Mouse (Mus musculus) forebrain, embryonic 13.5 days (tissue): Measurements from ENCODE around the gene Plk3. TPM values are rescaled to one million over a fixed set of nuclear protein-coding genes. Genes with fewer than 3 reads are reported as not detected.
A peak's percentile ranks its signal among the peaks of the same experiment; 100 is the strongest.

Source experiments
- ATAC-seq: fragments of 200-750 bp; cut with Nextera tagmentation; 2 replicates; pipeline ENCODE4 v1.8.0; 2017
- H3K27ac ChIP-seq: fragments of 300-500 bp; sonication (generic); 2 replicates; pipeline ENCODE4 v1.5.1; 2015; ENCODE audit warnings: inconsistent platforms, mild to moderate bottlenecking, moderate library complexity
- H3K27me3 ChIP-seq: fragments of 300-500 bp; sonication (generic); 2 replicates; pipeline ENCODE4 v1.6.1; 2015; ENCODE audit warnings: mild to moderate bottlenecking, inconsistent platforms
- H3K36me3 ChIP-seq: fragments of 300-500 bp; sonication (generic); 2 replicates; pipeline ENCODE4 v1.6.1; 2015; ENCODE audit warnings: mild to moderate bottlenecking, inconsistent platforms; ENCODE audit not compliant: poor library complexity, severe bottlenecking
- H3K4me1 ChIP-seq: fragments of 300-500 bp; sonication (generic); 2 replicates; pipeline ENCODE4 v1.6.1; 2015; ENCODE audit warnings: inconsistent platforms
- H3K4me2 ChIP-seq: fragments of 300-500 bp; sonication (generic); 2 replicates; pipeline ENCODE4 v1.6.1; 2015; ENCODE audit warnings: inconsistent platforms, mild to moderate bottlenecking, moderate library complexity
- H3K4me3 ChIP-seq: fragments of 300-500 bp; sonication (generic); 2 replicates; pipeline ENCODE4 v1.5.1; 2015; ENCODE audit warnings: mild to moderate bottlenecking, inconsistent platforms
- H3K9ac ChIP-seq: fragments of 300-500 bp; sonication (generic); 2 replicates; pipeline ENCODE4 v1.6.1; 2015; ENCODE audit warnings: mild to moderate bottlenecking, inconsistent platforms
- H3K9me3 ChIP-seq: fragments of 300-500 bp; sonication (generic); replicated peaks from 2 replicates; pipeline ENCODE4 v1.6.1; 2016; ENCODE audit warnings: inconsistent platforms
- WGBS: fragments of 180-500 bp; shearing (Covaris S2); methylation state at CpG from one replicate; pipeline ENCODE4 v1.1.7; 2015; 5-methylcytosine and 5-hydroxymethylcytosine counted together
- polyA plus RNA-seq: library from polyadenylated mRNA; unstranded; fragments of >200 nt; fragmentation: Nextera tagmentation; extraction: Ambion mirVana; gene quantifications from 2 replicates; pipeline ENCODE4 v1.2.1, GENCODE M21; 2015

Plk3 gene
- polyA plus RNA-seq, 1 experiment from 2014 or later: 11.4 TPM

DNA sequence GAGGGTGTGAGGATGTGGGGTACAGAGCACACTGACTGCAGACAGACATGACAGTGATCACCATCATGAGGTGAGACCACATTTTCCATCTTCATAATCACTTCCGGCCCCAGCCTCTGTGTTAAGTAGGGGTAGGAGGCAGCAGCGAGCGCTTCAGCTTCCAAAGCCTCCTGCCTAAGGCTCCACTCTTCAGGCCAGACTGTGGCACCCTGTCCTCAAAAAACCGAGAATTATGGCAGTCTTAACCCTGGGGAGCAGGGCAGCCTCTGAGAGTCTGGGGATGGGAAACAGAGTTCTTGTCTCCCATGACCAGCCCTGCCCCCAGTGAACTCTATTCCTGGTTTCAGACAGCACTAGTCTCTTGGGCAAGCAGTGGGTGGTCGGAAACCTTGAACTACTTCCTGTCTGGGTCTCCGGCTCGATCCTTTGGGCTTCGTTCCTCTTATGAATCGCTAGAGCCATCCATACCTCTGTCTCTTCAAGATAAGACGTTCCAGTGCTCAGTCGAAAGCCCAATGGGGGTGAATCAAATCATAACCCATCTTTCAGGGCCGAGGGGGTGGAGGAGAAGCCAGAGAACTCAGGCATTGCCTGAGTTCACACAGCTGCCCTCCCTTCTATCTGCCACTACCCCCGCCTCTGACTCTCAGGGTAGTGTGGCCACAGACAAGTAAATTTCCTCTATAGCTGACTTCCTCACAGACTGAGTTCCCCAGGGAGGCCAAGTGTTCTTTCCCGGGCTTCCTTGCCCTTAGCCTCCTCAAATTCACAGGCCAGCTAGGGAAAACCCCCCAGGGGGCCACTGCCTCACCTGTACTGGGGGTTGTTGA lies 9.0 kb downstream of the Plk3 start:
- Histone ChIP-seq H3K9ac (peak overlapping the region; percentile 55), H3K4me3 (no peak overlapping the region), H3K36me3 (peaks cover 16% of the 10 kb centered on the region), H3K27ac (peak overlapping the region; percentile 75), H3K9me3 (no peaks in the 10 kb centered on the region), H3K4me2 (peak overlapping the region; percentile 39), H3K4me1 (peaks cover 28% of the 10 kb centered on the region), H3K27me3 (no peaks in the 10 kb centered on the region)
- no peak for ATAC-seq
- 80% methylated on average over 14 of the region's 14 CpGs for WGBS

- WGBS: 96% methylated on average over 3 of the region's 3 CpGs
These were observed 9.6 kb downstream of the Plk3 start for GRCm38 (mm10) chr4:117124218-117124517.

DNA sequence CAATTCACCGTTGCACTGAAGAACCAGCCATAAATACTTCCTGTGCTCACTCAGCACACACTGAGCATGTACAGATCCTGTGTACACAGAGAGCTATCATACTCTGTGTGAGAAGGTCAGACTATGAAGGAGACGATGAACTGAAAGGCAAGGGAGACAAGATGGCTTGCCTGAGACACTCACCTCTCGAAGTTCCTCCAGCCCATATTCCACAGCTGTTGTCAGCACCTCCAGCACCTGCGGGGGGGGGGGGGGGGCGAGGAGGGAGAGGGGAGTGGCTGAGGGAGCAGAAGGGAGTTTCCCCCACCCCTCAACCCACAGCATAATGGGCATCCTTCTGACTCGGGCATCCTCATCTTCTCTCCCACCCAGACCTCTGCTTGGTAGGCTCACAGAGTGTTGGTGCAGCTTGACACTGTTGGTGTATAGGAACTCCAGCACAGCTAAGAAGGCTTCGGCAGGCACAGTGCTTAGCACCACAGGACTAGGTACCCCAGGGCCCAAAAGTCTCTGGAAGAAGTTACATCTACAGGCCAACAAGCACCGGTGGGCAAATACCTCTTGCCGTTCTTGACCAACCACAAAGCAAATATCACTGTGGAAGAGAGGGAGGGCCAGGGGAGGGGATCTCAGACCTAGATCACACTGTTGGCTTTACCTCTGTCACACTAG lies 10.1 kb downstream of the Plk3 start:
- no peak overlapping the region for H3K27ac ChIP-seq
- WGBS: 87% methylated on average over 7 of the region's 9 CpGs

More at GRCm38 (mm10) chr4:117124218-117124517, 9.6 kb downstream of the Plk3 start:
- Histone ChIP-seq H3K9ac (no peak overlapping the region), H3K9me3 (no peaks in the 10 kb centered on the region), H3K4me1 (peaks cover 30% of the 10 kb centered on the region), H3K4me2 (no peak overlapping the region), H3K27me3 (no peaks in the 10 kb centered on the region), H3K36me3 (peaks cover 12% of the 10 kb centered on the region), H3K27ac (no peak overlapping the region), H3K4me3 (no peak overlapping the region)
- ATAC-seq: no peak

DNA sequence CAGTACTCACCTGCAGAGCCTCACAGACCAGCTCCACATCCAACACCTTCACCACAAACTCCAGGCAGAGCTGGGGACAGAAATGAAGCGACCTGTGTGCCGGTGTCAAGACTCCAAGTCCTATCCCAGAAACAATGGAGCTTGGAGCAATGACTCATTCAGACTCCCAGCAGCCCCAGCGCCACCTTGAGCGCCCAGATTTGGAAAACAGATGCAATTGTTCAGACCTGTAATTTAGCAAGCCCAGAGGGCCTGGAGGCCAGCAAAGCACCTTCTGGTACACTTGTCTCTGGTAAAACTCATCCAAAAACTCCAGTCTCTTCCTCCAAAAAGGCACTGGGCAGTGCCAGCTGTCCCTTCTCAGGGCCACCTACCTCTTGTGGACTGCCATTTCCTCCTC lies 11.6 kb downstream of the Plk3 start:
- no peak overlapping the region for H3K9ac ChIP-seq
- no peaks in the 10 kb centered on the region for H3K36me3 ChIP-seq
- no peak overlapping the region for H3K27ac ChIP-seq
- H3K9me3 ChIP-seq: no peaks in the 10 kb centered on the region
- H3K4me1 ChIP-seq: peaks cover 30% of the 10 kb centered on the region
- no peak overlapping the region for H3K4me3 ChIP-seq
- ATAC-seq: no peak
- H3K4me2 ChIP-seq: no peak overlapping the region
- H3K27me3 ChIP-seq: no peaks in the 10 kb centered on the region
- WGBS: 76% methylated on average over 4 of the region's 4 CpGs

More for the DNA sequence above, 10.1 kb downstream of the Plk3 start:
- no peaks in the 10 kb centered on the region for H3K27me3 ChIP-seq
- no peak overlapping the region for H3K9ac ChIP-seq
- peaks cover 30% of the 10 kb centered on the region for H3K4me1 ChIP-seq
- no peaks in the 10 kb centered on the region for H3K9me3 ChIP-seq
- H3K4me3 ChIP-seq: no peak overlapping the region
- no peak overlapping the region for H3K4me2 ChIP-seq
- H3K36me3 ChIP-seq: peaks cover 7% of the 10 kb centered on the region
- ATAC-seq: no peak

DNA sequence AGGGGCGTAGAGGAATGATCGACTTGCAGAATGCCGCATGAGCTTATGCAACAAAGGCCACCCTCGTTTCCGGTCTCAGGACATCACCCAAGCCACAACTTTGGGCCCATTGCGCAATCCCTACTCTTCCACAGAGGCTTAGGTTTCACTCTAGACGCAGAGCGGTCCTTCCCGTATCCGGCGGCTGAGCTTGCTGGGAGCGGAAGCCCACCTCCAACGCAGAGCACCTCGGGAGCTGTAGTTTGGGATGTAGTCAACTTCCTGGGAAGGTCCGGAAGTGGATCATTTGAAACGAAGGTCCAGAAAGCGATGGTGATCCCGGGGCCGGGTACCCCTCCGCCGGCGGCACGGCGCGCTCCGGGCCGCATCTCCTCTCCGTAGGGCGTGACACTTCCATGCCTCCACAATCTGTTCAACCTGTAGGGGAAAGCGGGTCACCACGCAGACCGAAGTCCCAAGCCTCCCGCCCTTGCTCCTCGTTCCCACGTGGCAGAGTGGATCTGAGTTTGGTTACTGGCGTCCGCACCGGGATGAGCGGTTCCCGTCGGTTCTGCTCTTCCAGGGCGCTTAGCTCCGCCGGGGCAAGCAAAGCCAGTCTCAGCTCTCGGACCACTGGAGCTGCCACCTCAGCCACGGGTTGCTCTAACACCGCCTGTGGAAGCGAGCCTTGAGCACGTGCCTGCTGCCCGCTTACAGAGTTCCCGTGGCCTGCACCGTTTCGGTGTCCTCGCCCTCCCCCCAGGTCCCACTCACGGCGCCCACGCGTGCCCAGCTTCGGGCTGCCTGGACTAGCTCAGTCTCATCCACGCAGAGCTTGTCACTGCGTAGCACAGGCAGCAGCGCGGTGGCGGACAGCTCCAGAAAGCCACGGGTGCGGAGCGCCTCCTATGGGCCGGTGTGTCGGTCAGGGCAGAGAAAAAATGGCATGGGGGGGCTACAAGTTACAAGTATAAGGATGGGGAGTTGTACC lies 13.0 kb downstream of the Plk3 start:
- Histone ChIP-seq H3K4me2 (peak overlapping the region; percentile 99), H3K4me3 (peak overlapping the region; percentile 53), H3K27me3 (no peaks in the 10 kb centered on the region), H3K27ac (peak overlapping the region; percentile 84), H3K9ac (peak overlapping the region; percentile 74), H3K36me3 (no peaks in the 10 kb centered on the region), H3K9me3 (no peaks in the 10 kb centered on the region), H3K4me1 (peaks cover 23% of the 10 kb centered on the region)
- WGBS: under 1% methylated on average over 67 of the region's 69 CpGs
- peak; percentile 96 for ATAC-seq

DNA sequence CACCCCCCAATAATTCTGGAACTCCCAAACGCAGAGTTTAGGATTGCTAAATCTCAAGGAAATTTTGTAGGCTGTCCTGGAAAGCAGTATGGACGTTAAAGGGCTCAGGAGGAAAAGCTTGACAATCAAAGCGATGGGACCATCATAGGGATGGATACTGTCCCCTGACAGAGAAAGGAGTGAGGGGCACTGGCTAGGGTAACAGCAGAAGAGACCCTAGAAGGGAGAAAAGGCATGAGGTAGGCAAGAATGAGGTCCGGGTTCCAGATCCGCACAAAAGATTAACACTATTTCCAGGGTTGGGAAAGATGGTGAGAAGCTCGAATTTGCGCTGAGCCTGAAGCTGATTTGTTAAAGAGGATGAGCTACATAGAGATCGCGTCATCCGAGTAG lies 13.7 kb downstream of the Plk3 start:
- Histone ChIP-seq H3K27ac (peak overlapping the region; percentile 84), H3K9ac (peak overlapping the region; percentile 74), H3K4me3 (peak overlapping the region; percentile 53), H3K4me2 (peak overlapping the region; percentile 99), H3K36me3 (no peaks in the 10 kb centered on the region), H3K27me3 (no peaks in the 10 kb centered on the region), H3K4me1 (peaks cover 16% of the 10 kb centered on the region), H3K9me3 (no peaks in the 10 kb centered on the region)
- ATAC-seq: peak; percentile 25
- WGBS: 7% methylated on average over 10 of the region's 10 CpGs

DNA sequence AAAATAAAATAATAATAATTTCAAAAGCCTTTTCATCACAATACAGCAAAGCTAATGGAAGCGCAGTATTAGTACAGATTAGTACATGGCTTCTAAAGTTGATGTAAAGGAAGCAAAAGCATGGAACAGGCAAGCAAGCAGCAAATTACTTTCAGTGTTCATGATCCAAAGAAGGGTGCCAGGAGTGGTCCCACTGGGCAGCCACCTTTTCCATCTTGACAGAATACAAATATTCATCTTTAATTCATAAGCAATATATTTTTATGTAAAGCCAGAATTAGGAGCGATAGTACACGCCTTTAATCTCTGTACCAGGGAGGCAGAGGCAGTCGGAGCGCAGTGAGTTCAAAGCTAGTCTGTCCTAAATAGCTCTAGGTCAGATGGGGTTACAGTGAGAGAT lies 14.1 kb downstream of the Plk3 start:
- Histone ChIP-seq H3K4me3 (peak overlapping the region; percentile 53), H3K4me2 (peak overlapping the region; percentile 99), H3K4me1 (peaks cover 12% of the 10 kb centered on the region), H3K27me3 (no peaks in the 10 kb centered on the region), H3K36me3 (0 out of 2 replicates have a peak, but pooled peaks cover 2% of the 10 kb centered on the region), H3K9me3 (no peaks in the 10 kb centered on the region), H3K9ac (peak overlapping the region; percentile 74), H3K27ac (peak overlapping the region; percentile 84)
- peak; percentile 3; the same call in 1 of the 2 replicates for ATAC-seq
- 74% methylated on average over 5 of the region's 5 CpGs for WGBS

GRCm38 (mm10) chr4:117117931-117118330 lies 15.8 kb downstream of the Plk3 start:
- WGBS: 92% methylated on average over 7 of the region's 7 CpGs
- peaks cover 8% of the 10 kb centered on the region for H3K4me1 ChIP-seq
- no peak for ATAC-seq
- no peak overlapping the region for H3K4me3 ChIP-seq
- no peak overlapping the region for H3K9ac ChIP-seq
- no peaks in the 10 kb centered on the region for H3K27me3 ChIP-seq
- H3K27ac ChIP-seq: no peak overlapping the region
- H3K9me3 ChIP-seq: no peaks in the 10 kb centered on the region
- H3K36me3 ChIP-seq: 0 out of 2 replicates have a peak, but pooled peaks cover 8% of the 10 kb centered on the region
- H3K4me2 ChIP-seq: no peak overlapping the region

GRCm38 (mm10) chr4:117115592-117115991 lies 18.2 kb downstream of the Plk3 start:
- Histone ChIP-seq H3K9ac (no peak overlapping the region), H3K4me2 (no peak overlapping the region), H3K27me3 (no peaks in the 10 kb centered on the region), H3K4me1 (peaks cover 6% of the 10 kb centered on the region), H3K27ac (no peak overlapping the region), H3K9me3 (no peaks in the 10 kb centered on the region), H3K36me3 (peaks cover 21% of the 10 kb centered on the region), H3K4me3 (no peak overlapping the region)
- 86% methylated on average over 5 of the region's 5 CpGs for WGBS
- ATAC-seq: no peak

DNA sequence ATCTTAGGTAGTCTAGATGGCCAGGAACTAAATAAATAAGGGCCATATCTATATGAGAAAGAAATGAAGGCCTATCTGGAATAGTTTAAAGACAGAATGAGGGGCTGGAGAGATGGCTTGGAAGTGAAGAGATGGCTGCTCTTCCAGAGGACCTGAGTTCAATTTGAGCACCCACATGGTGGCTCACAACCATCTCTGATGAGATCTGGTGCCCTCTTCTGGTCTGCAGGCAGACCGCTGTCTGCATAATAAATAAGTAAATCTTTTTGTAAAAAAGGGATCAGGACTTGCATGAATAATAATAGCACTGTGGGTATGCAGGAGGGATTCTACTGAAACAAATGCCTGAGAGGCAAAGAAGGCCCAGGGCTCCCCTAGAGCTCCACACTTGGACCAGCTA lies 20.5 kb downstream of the Plk3 start:
- Histone ChIP-seq H3K4me2 (no peak overlapping the region), H3K27ac (no peak overlapping the region), H3K27me3 (no peaks in the 10 kb centered on the region), H3K4me3 (no peak overlapping the region), H3K9ac (no peak overlapping the region), H3K36me3 (peaks cover 44% of the 10 kb centered on the region), H3K9me3 (no peaks in the 10 kb centered on the region), H3K4me1 (no peaks in the 10 kb centered on the region)
- WGBS: 77% methylated on average over 1 of the region's 1 CpGs
- ATAC-seq: no peak

- H3K9ac ChIP-seq: no peak overlapping the region
- H3K4me1 ChIP-seq: 0 out of 2 replicates have a peak, but pooled peaks cover under 1% of the 10 kb centered on the region
- H3K4me3 ChIP-seq: no peak overlapping the region
- ATAC-seq: no peak
- H3K27ac ChIP-seq: no peak overlapping the region
- H3K27me3 ChIP-seq: no peaks in the 10 kb centered on the region
- H3K4me2 ChIP-seq: no peak overlapping the region
- no peaks in the 10 kb centered on the region for H3K9me3 ChIP-seq
- 96% methylated on average over 11 of the region's 11 CpGs for WGBS
- H3K36me3 ChIP-seq: peaks cover 50% of the 10 kb centered on the region
These were observed 22.8 kb downstream of the Plk3 start for GRCm38 (mm10) chr4:117110985-117111384.
